ENCODE assay signal across 8 mouse cellular contexts in genomic region chr14:13355569-13356362, GRCm38 (mm10).
DNase-seq lines count a peak whose midpoint lies in the region; ATAC-seq and TF ChIP-seq lines count a peak whose summit lies in the region.

No protein-coding gene starts in this region.

- H3K27ac ChIP-seq in kidney, postnatal 0 days: no peak overlapping the region
- H3K27ac ChIP-seq in liver, embryonic 13.5 days: no peak overlapping the region
- H3K27ac ChIP-seq in neural tube, embryonic 12.5 days: no peak overlapping the region

- no peaks in the 10 kb centered on the region for H3K9me3 ChIP-seq in kidney, postnatal 0 days (replicated peaks; ENCODE audit: low read length)
- H3K9me3 ChIP-seq in liver, embryonic 13.5 days (replicated peaks): no peaks in the 10 kb centered on the region
- H3K9me3 ChIP-seq in neural tube, embryonic 12.5 days: no peaks in the 10 kb centered on the region

- H3K4me3 ChIP-seq in kidney, postnatal 0 days (replicated peaks; ENCODE audit: low read depth, low read length): no peak overlapping the region
- H3K4me3 ChIP-seq in liver, embryonic 13.5 days (replicated peaks): no peak overlapping the region
- no peak overlapping the region for H3K4me3 ChIP-seq in neural tube, embryonic 12.5 days

- no peaks in the 10 kb centered on the region for H3K27me3 ChIP-seq in kidney, postnatal 0 days (ENCODE audit: insufficient read depth, low read length)
- no peaks in the 10 kb centered on the region for H3K27me3 ChIP-seq in liver, embryonic 13.5 days
- H3K27me3 ChIP-seq in neural tube, embryonic 12.5 days (replicated peaks): no peaks in the 10 kb centered on the region

- peak; percentile 54 for ATAC-seq in CD4-positive, CD25-positive, alpha-beta regulatory T cell, adult 4 months
- no peak; the same call in 1 of the 2 replicates for ATAC-seq in kidney, postnatal 0 days (replicated peaks; ENCODE audit: low FRiP score, low read depth)
- ATAC-seq in liver, embryonic 13.5 days (ENCODE audit: low read depth): no peak
- ATAC-seq in neural tube, embryonic 12.5 days (ENCODE audit: low FRiP score, low read depth): peak; percentile 45; the same call in 1 of the 2 replicates

- H3K9ac ChIP-seq in kidney, postnatal 0 days (ENCODE audit: low read depth, low read length): no peak overlapping the region
- H3K9ac ChIP-seq in liver, embryonic 13.5 days: no peak overlapping the region
- no peak overlapping the region for H3K9ac ChIP-seq in neural tube, embryonic 12.5 days

- peak; percentile 78 for DNase-seq in NIH3T3 (ENCODE audit: low read depth)
- peak; percentile 80 to 85 for DNase-seq in cerebellum, postnatal 10 days
- peak; percentile 57 to 77 for DNase-seq in frontal cortex, postnatal 36 days (ENCODE audit: low spot score in 2 of 2)
- DNase-seq in kidney, postnatal 0 days (ENCODE audit: low spot score): peak; percentile 79
- DNase-seq in liver, embryonic 13.5 days: peak; percentile 3
- DNase-seq in T-cell, adult 2 months (ENCODE audit: low spot score): no peak

- H3K4me2 ChIP-seq in kidney, postnatal 0 days (ENCODE audit: low read length): no peak overlapping the region
- no peak overlapping the region for H3K4me2 ChIP-seq in liver, embryonic 13.5 days
- no peak overlapping the region for H3K4me2 ChIP-seq in neural tube, embryonic 12.5 days (replicated peaks)

- 14% methylated on average over 7 of the region's 7 CpGs for WGBS in kidney, postnatal 0 days
- 9% methylated on average over 7 of the region's 7 CpGs for WGBS in liver, embryonic 13.5 days (ENCODE audit: insufficient replicate concordance)
- WGBS in neural tube, embryonic 12.5 days: 16% methylated on average over 7 of the region's 7 CpGs

- H3K36me3 ChIP-seq in kidney, postnatal 0 days (ENCODE audit: insufficient read depth, low read length): no peaks in the 10 kb centered on the region
- H3K36me3 ChIP-seq in liver, embryonic 13.5 days: no peaks in the 10 kb centered on the region
- no peaks in the 10 kb centered on the region for H3K36me3 ChIP-seq in neural tube, embryonic 12.5 days

- TF ChIP-seq CTCF in kidney, postnatal 0 days (IDR thresholded peaks at IDR 0.05; ENCODE audit: low read depth): peak; percentile 89

- H3K4me1 ChIP-seq in kidney, postnatal 0 days (replicated peaks; ENCODE audit: insufficient read depth, low read length): no peaks in the 10 kb centered on the region
- no peaks in the 10 kb centered on the region for H3K4me1 ChIP-seq in liver, embryonic 13.5 days (replicated peaks)
- H3K4me1 ChIP-seq in neural tube, embryonic 12.5 days: no peaks in the 10 kb centered on the region

Comparison
In these comparisons a context has a peak if more than half of its experiments do, and no peak if none do; other contexts are left out.
1. ATAC-seq: peak in CD4-positive, CD25-positive, alpha-beta regulatory T cell, adult 4 months (single experiment) and neural tube, embryonic 12.5 days (single experiment); none in kidney, postnatal 0 days (single experiment) and liver, embryonic 13.5 days (single experiment).